Mouse (Mus musculus): ENCODE data around the gene Dgkd.

GRCm38 (mm10) chr1:87854411-87854810 lies 1.3 kb downstream of the Dgkd start:
- TF ChIP-seq CTCF (IDR thresholded peaks at IDR 0.05; ENCODE audit: low read depth) (no peak), EP300 (IDR thresholded peaks at IDR 0.05; ENCODE audit: low read depth) (no peak)

All from liver, postnatal 0 days (tissue).